Mouse (Mus musculus) MEL (cell line): Measurements from ENCODE around the gene Tfap2e. TPM values are rescaled to one million over a fixed set of nuclear protein-coding genes. Genes with fewer than 3 reads are reported as not detected.

Source experiments
- DNase-seq: peaks from one replicate; pipeline ENCODE4 v3.0.0; 2011; ENCODE audit warnings: low read depth, low spot score
- H3K27ac ChIP-seq: 2 replicates; pipeline ENCODE4 v1.5.1; 2012; ENCODE audit warnings: low read depth, mild to moderate bottlenecking, control low read depth, low read length, moderate library complexity; ENCODE audit not compliant: control insufficient read depth
- H3K27me3 ChIP-seq, 2 experiments: fragments of 150-350 bp in 1 of 2; sonication (generic) in 1 of 2; 2 replicates each; pipeline ENCODE4 v1.6.1; 2012; ENCODE audit warnings: low read length in 2 of 2, mild to moderate bottlenecking in 2 of 2, improper control_type of control experiment in 1 of 2, moderate library complexity in 1 of 2; ENCODE audit not compliant: insufficient read depth in 2 of 2, control insufficient read depth in 1 of 2
- H3K36me3 ChIP-seq, 2 experiments: 2 replicates each; pipeline ENCODE4 v1.6.1; 2012 to 2014; ENCODE audit warnings: low read length in 2 of 2, improper control_type of control experiment in 1 of 2, inconsistent platforms in 1 of 2, mild to moderate bottlenecking in 1 of 2; ENCODE audit not compliant: insufficient read depth in 2 of 2, control insufficient read depth in 1 of 2
- H3K4me1 ChIP-seq, 2 experiments: fragments of 150-350 bp in 1 of 2; sonication (generic) in 1 of 2; 2 replicates each; pipeline ENCODE4 v1.6.1; 2012; ENCODE audit warnings: low read length in 2 of 2, improper control_type of control experiment in 1 of 2, mild to moderate bottlenecking in 1 of 2; ENCODE audit not compliant: insufficient read depth in 2 of 2, control insufficient read depth in 1 of 2
- H3K4me3 ChIP-seq, 2 experiments: fragments of 150-350 bp in 1 of 2; sonication (generic) in 1 of 2; 2 replicates each; pipeline ENCODE4 v1.5.1; 2012; ENCODE audit warnings: low read depth in 2 of 2, low read length in 2 of 2, mild to moderate bottlenecking in 2 of 2, moderate library complexity in 2 of 2, control low read depth in 1 of 2, improper control_type of control experiment in 1 of 2; ENCODE audit not compliant: control insufficient read depth in 1 of 2, insufficient read depth in 1 of 2
- H3K79me2 ChIP-seq: 2 replicates; pipeline ENCODE4 v1.6.1; 2012; ENCODE audit warnings: mild to moderate bottlenecking, low read length, moderate library complexity; ENCODE audit not compliant: control insufficient read depth, poor library complexity, insufficient read depth
- H3K9ac ChIP-seq: 2 replicates; pipeline ENCODE4 v1.6.1; 2012; ENCODE audit warnings: low read depth, mild to moderate bottlenecking, control low read depth, low read length, moderate library complexity; ENCODE audit not compliant: control insufficient read depth, poor library complexity, severe bottlenecking
- H3K9me3 ChIP-seq: fragments of 150-350 bp; sonication (generic); replicated peaks from 2 replicates; pipeline ENCODE4 v1.6.1; 2012; ENCODE audit warnings: mild to moderate bottlenecking, low read length, improper control_type of control experiment, moderate library complexity; ENCODE audit not compliant: insufficient read depth
- BHLHE40 ChIP-seq: IDR thresholded peaks from 2 replicates; pipeline ENCODE4 v1.6.1; 2012; ENCODE audit warnings: low read depth, mild to moderate bottlenecking, inconsistent platforms, low read length, improper control_type of control experiment, borderline replicate concordance
- E2F4 ChIP-seq: IDR thresholded peaks from 2 replicates; pipeline ENCODE4 v1.6.1; 2011; ENCODE audit warnings: low read depth, low read length, improper control_type of control experiment, borderline replicate concordance
- ELF1 ChIP-seq: IDR thresholded peaks from 2 replicates; pipeline ENCODE4 v1.6.1; 2014; ENCODE audit warnings: low read depth, mild to moderate bottlenecking, inconsistent platforms, low read length, improper control_type of control experiment, moderate library complexity
- EP300 ChIP-seq, 2 experiments: IDR thresholded peaks; 2 replicates each; pipeline ENCODE4 v1.6.1; 2011; ENCODE audit warnings: improper control_type of control experiment in 2 of 2, low read length in 2 of 2, low read depth in 1 of 2, mild to moderate bottlenecking in 1 of 2
- ETS1 ChIP-seq: IDR thresholded peaks from 2 replicates; pipeline ENCODE4 v1.6.1; 2012; ENCODE audit warnings: low read depth, mild to moderate bottlenecking, inconsistent platforms, low read length, improper control_type of control experiment, moderate library complexity
- GABPA ChIP-seq: IDR thresholded peaks from 2 replicates; pipeline ENCODE4 v1.6.1; 2012; ENCODE audit warnings: low read depth, mild to moderate bottlenecking, inconsistent platforms, low read length, improper control_type of control experiment, moderate library complexity
- GATA1 ChIP-seq: IDR thresholded peaks from 2 replicates; pipeline ENCODE4 v1.6.1; 2011; ENCODE audit warnings: low read depth, low read length, improper control_type of control experiment
- MAFK ChIP-seq: IDR thresholded peaks from 2 replicates; pipeline ENCODE4 v1.6.1; 2011; ENCODE audit warnings: low read depth, mild to moderate bottlenecking, low read length, improper control_type of control experiment, borderline replicate concordance
- MAX ChIP-seq: IDR thresholded peaks from 2 replicates; pipeline ENCODE4 v1.6.1; 2011; ENCODE audit warnings: low read length, improper control_type of control experiment
- MAZ ChIP-seq: IDR thresholded peaks from 2 replicates; pipeline ENCODE4 v1.6.1; 2012; ENCODE audit warnings: low read depth, mild to moderate bottlenecking, inconsistent platforms, low read length, improper control_type of control experiment
- MEF2A ChIP-seq: IDR thresholded peaks from 2 replicates; pipeline ENCODE4 v1.6.1; 2014; ENCODE audit warnings: low read depth, mild to moderate bottlenecking, inconsistent platforms, low read length, improper control_type of control experiment; ENCODE audit not compliant: poor library complexity, insufficient replicate concordance, severe bottlenecking; ENCODE audit errors: extremely low read depth
- MYB ChIP-seq: IDR thresholded peaks from 2 replicates; pipeline ENCODE4 v1.6.1; 2011; ENCODE audit warnings: mild to moderate bottlenecking, low read depth, low read length, improper control_type of control experiment
- MYC ChIP-seq: IDR thresholded peaks from 2 replicates; pipeline ENCODE4 v1.6.1; 2011; ENCODE audit warnings: low read depth, mild to moderate bottlenecking, low read length, improper control_type of control experiment, moderate library complexity
- POLR2AphosphoS2 ChIP-seq: IDR thresholded peaks from 2 replicates; pipeline ENCODE4 v1.6.1; 2011; ENCODE audit warnings: low read length, improper control_type of control experiment
- RAD21 ChIP-seq: IDR thresholded peaks from 2 replicates; pipeline ENCODE4 v1.6.1; 2011; ENCODE audit warnings: mild to moderate bottlenecking, low read depth, low read length, improper control_type of control experiment
- RCOR1 ChIP-seq: IDR thresholded peaks from 2 replicates; pipeline ENCODE4 v1.6.1; 2012; ENCODE audit warnings: low read depth, mild to moderate bottlenecking, inconsistent platforms, low read length, improper control_type of control experiment
- SIN3A ChIP-seq: IDR thresholded peaks from 2 replicates; pipeline ENCODE4 v1.6.1; 2012; ENCODE audit warnings: low read length, improper control_type of control experiment, inconsistent platforms
- TAL1 ChIP-seq: IDR thresholded peaks from 2 replicates; pipeline ENCODE4 v1.6.1; 2012; ENCODE audit warnings: mild to moderate bottlenecking, inconsistent platforms, low read length, moderate library complexity, mixed read lengths
- TBP ChIP-seq: IDR thresholded peaks from 2 replicates; pipeline ENCODE4 v1.8.0; 2011; ENCODE audit warnings: low read depth, low read length, improper control_type of control experiment
- TCF12 ChIP-seq: IDR thresholded peaks from 2 replicates; pipeline ENCODE4 v1.6.1; 2014; ENCODE audit warnings: low read depth, mild to moderate bottlenecking, inconsistent platforms, low read length, improper control_type of control experiment, moderate library complexity
- ZC3H11A ChIP-seq: IDR thresholded peaks from 2 replicates; pipeline ENCODE4 v1.6.1; 2012; ENCODE audit warnings: low read depth, mild to moderate bottlenecking, inconsistent platforms, low read length, improper control_type of control experiment
- ZKSCAN1 ChIP-seq: IDR thresholded peaks from 2 replicates; pipeline ENCODE4 v1.6.1; 2012; ENCODE audit warnings: low read depth, mild to moderate bottlenecking, inconsistent platforms, low read length, improper control_type of control experiment, moderate library complexity
- ZNF384 ChIP-seq: IDR thresholded peaks from 2 replicates; pipeline ENCODE4 v1.6.1; 2012; ENCODE audit warnings: low read depth, mild to moderate bottlenecking, inconsistent platforms, low read length, improper control_type of control experiment
- polyA plus RNA-seq, 2 experiments: library from polyadenylated mRNA; stranded (reverse) in 1 of 2; unstranded in 1 of 2; fragments of >175 nt in 1 of 2; fragments of >200 nt in 1 of 2; gene quantifications; 2 replicates each; pipeline versions ENCODE4 v1.2.1 to v1.2.4; 2012; ENCODE audit warnings: low replicate concordance in 2 of 2, low read depth in 1 of 2; ENCODE audit not compliant: insufficient read length in 2 of 2, insufficient read depth in 1 of 2, missing spikeins in 1 of 2
- total RNA-seq: library from RNA; depleted of rRNA; stranded (reverse); fragments of 300-350 nt; gene quantifications from 2 replicates; pipeline ENCODE4 v1.2.3, GENCODE M21; 2012

Gene Tfap2e
- total and polyA plus RNA-seq, 3 experiments: 0.03 TPM; not detected in 2

DNA sequence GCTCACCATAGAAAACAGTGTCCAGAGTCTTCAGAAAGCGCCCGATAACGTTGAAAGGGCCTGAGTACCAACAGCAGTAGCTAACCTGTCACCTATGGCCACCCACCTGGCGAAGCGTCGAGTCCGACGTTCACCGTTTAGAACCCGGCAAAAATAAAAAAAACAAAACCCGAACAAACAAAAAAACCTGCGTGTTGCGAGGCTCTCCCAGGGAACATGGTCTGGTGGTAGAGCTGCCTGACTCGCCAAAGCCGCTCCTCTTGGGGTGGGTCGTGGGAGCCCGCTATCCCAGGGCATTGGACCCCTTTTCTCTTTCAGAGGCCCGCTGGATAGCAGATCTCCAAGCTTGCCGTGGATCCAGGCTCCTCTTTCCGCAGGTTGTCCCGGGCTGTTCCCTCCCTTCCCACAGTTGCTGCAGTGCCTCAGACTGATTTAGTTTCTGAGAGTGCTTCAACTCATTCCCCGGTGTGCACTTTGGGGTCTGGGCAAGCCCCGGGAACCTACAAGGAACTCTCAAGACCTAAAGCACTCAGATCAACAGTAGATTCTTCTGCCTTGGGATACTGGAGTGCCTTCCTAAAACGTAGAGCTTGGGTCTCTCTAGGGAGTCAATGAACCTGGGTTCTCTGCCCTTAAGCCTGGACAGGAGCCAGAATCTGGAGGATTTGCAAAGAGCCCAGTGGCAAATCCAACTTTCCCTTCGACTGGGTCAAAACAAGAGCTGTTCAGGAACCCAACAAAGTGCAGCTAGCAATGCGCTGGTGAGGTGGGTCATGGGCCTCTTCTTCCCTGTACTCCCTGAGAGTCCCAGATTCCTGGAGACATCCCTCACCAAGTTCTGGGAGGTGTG, 3.3 kb downstream of the Tfap2e start:
- Histone ChIP-seq H3K27ac (no peak overlapping the region), H3K4me1 (no peaks in the 10 kb centered on the region), H3K9me3 (no peaks in the 10 kb centered on the region), H3K36me3 (no peaks in the 10 kb centered on the region), H3K9ac (no peak overlapping the region)
- no peak for DNase-seq
- no peak for TF ChIP-seq MAX
- TF ChIP-seq RAD21: no peak
- no peak for TF ChIP-seq ELF1
- TF ChIP-seq GABPA: no peak
- TF ChIP-seq, all 39 proteins: peak for 0
- Histone ChIP-seq H3K4me3 (no peak overlapping the region), H3K27me3 (no peaks in the 10 kb centered on the region), H3K79me2 (no peaks in the 10 kb centered on the region)

DNA sequence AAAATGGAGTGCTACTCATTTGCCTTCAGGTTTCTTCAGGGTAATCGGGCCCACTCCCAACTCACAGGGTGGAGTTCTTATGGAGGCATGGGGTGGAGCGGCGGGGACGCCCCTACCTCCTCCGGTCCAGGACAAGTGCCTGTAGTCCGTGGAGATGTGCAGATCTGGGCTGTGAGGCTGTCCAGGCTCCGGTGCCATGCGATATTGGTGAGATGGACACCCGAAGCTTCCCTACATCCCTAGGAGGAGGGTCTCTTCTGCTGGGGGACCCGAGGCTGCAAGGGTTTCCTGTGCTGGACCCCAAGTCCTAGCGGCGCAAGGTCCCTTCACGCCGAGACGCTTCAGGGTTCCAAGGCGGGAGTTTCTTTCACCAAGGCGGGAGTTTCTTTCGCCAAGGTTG, 3.9 kb downstream of the Tfap2e start:
- TF ChIP-seq MAX (no peak), ZNF384 (no peak), BHLHE40 (no peak), MEF2A (no peak), ETS1 (no peak), SIN3A (no peak), POLR2AphosphoS2 (no peak), EP300 (IDR thresholded peaks at IDR 0.05; ENCODE audit: low read depth in 1 of 2, low read length in 2 of 2) (no peak), MAFK (no peak), MYC (no peak), TAL1 (no peak), MAZ (no peak), MYB (no peak), GATA1 (no peak), ZKSCAN1 (no peak), TCF12 (no peak), E2F4 (no peak), ZC3H11A (no peak), TBP (no peak), RCOR1 (no peak)
- Histone ChIP-seq H3K4me1 (no peaks in the 10 kb centered on the region), H3K9me3 (no peaks in the 10 kb centered on the region), H3K36me3 (no peaks in the 10 kb centered on the region), H3K27me3 (no peaks in the 10 kb centered on the region), H3K27ac (no peak overlapping the region), H3K9ac (no peak overlapping the region), H3K79me2 (no peaks in the 10 kb centered on the region), H3K4me3 (no peak overlapping the region)
- DNase-seq: no peak
